Mouse (Mus musculus) gastrocnemius, adult 18-20 months (tissue): ENCODE data around the gene Pced1b. TPM values are rescaled to one million over a fixed set of nuclear protein-coding genes. Genes with fewer than 3 reads are reported as not detected.
"Not testable (repeated sequence)": the region's sequence is repeated elsewhere in the genome, so short reads cannot be mapped to it uniquely, and the experiment has no call there.

ENCODE experiments used
- DNase-seq: peaks from one replicate; pipeline ENCODE4 v3.0.0; 2021; ENCODE audit warnings: low spot score
- long read RNA-seq, 2 experiments: library from polyadenylated mRNA; stranded (forward); transcript quantifications; one replicate each; pipeline ENCODE4 v2.0.0; 2021
- total RNA-seq, 2 experiments: library from RNA; stranded (reverse); gene quantifications; 2 replicates each; pipeline ENCODE4 v1.2.3; 2021

Pced1b gene
- total RNA-seq: 1 to 10 TPM in 1 of 2 experiments, under 1 TPM in 1; 0.88 to 1.2 TPM
- long read RNA-seq, experiment 1: 0 reads
- long read RNA-seq, experiment 2: 0 reads

DNA sequence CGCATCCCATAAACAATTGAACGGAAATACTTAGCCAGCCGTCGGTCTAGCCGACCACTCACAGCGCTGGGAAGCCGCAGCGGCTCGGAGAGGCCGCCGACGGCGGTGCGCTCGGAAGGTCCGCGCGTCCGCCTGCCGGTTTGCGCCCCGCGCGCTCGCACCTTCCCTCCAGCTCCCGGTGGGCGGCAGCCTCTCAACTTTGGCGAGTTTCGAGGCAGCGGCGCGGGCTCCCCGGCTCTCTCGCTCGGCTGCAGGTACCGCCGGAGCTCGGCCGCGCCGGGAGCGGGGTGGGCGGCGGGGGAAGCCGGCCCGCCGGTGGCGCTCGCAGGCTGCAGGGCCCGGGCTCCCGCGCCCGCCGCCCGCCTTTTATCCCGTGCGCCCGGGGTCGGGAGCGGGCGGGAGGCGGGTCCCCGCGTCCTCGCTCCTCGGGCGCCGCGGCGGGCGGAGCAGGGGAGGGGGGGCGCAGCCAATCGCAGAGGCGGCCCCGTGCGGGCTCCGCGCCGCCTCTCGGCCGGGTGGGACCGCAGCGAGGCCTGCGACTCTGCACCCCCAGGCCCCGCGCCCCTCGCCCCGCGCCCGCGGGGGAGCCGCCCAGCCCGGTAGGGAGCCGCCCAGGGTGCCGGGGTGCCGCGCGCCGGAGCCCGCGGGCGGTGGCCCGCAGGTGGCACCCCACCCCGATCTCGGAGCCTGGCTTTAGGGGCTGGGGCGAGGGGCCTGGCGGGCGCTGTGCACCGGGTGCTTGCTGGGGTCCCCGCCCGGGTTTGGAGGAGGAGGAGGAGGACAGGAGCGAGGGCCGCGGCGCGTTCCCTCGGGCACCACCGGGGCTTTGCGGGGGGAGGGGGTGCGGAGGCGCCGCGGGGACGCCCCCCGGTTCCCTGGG, at the start of gene Pced1b, which contains the start of gene Amigo2:
Pced1b (plus strand) TSS at position 197 of the 880 bp plus-strand sequence.
Amigo2 (minus strand) TSS at position 377 of the 880 bp plus-strand sequence.
- DNase-seq: peak; percentile 28

DNA sequence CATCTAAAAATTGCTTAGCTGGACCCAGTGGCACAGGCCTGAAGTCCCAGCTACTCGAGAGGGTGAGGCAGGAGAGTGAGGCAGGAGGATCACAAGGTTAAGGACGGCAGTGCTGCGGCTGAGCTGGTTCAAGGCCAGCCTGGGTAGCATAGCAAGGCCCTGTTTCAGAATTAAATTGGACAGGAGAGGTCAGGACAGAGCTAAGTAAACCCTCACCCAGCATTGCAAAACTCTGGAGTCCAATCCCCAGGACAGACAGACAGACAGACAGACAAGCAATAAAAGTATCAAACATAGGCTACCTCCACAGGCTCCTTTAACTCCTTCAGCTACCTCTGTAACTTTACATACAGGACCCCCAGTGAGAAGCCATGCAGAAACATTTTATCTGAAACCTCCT, 42.0 kb upstream of the Pced1b start:
- no peak for DNase-seq

DNA sequence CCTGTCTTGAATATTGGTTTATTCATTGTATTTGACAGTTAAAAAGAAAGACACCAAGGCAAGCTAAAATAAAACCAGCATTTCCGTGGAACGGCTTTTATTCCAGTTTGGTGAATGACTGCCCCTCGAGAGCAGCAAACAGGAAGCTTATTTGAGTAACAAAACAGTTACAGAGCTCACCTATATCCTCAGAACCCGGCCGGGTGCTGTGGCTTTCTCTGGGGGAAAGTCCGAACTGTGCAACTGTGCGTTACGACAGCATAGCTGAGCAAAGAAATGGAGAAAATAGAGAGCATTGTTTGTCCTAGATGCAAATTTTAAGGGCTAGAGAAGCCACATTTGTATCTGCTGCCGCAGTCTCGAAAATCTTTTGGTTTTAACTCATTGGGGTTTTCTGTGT, 41.1 kb upstream of the Pced1b start:
- no peak for DNase-seq

DNA sequence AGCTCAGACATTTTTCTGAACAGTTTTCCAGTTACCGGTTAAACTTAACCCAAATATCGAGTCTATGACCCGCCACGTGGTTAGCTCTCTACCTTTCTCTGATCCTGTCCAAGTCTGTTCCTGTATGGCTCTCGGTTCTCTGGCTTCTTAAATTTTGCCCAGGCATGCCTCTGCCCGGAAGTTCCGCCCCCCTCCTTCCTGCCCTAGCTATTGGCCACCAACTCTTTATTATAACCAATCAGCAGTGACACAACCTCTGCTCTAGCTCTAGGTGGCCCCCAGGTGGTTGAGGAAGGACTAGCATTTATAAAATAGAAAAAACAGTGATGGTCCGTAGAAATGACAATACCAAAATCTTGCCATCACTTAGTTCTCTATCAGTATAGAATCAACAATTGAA, 40.4 kb upstream of the Pced1b start:
- DNase-seq: no peak

DNA sequence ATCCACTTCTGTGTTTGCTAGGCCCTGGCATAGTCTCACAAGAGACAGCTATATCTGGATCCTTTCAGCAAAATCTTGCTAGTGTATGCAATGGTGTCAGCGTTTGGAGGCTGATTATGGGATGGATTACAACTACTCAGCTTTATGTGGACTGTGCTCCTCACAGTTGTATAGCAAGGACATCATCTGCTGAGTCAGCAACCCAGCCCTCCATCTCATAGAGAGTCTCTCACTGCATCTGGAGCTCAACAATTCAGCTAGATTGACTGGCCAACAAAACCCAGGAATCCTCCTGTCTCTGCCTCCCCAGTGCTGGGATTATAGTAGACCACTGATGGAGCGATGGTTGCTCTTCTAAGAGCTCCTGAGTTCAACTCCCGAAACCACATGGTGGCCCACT, 37.2 kb upstream of the Pced1b start:
- not testable (repeated sequence) for DNase-seq

DNA sequence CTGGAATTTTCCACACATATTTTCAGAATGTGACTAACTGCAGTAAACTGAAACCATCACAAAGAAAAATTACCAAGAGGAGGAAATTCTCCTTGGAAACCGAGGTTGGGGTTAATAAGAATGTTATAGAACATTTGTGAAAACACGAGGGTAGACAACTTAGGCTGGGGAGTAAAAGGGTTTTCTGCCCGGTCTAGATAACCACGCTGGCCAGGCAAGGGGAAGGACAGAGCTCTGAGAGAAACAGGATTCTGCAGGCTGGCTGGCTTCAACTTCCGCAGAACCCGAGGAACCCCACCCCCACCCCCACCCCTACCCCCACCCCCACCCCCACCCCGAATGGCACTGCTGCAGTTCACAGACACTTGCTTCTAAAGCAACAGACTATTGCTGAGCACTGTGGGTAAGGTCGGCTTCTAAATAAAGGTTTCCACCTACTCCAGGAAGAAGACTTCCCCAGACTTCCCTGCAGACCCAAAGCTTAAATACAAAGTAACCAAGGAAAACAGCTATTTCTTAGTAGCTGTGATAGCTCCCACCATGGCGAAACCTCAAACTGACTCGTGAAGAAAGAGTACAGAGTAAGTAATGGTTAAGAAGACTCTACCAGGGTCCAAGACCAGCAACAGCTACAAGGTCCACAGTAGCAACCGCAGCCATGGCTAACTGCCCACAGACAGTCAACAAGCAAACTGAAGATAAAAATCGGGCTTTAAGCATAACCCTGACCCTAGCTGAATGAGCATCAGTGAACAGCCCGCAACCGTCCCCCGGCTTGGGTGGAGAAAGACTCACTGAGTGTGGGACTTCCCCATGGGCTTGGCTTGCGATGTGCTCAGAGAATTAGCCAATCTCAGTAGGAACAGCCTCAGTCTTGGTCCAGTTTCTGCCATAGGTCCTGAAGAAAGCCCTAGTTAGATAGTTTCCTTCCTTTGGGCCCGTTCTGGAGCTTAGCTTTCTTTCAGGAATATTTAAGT, 34.1 kb upstream of the Pced1b start:
- DNase-seq: no peak

DNA sequence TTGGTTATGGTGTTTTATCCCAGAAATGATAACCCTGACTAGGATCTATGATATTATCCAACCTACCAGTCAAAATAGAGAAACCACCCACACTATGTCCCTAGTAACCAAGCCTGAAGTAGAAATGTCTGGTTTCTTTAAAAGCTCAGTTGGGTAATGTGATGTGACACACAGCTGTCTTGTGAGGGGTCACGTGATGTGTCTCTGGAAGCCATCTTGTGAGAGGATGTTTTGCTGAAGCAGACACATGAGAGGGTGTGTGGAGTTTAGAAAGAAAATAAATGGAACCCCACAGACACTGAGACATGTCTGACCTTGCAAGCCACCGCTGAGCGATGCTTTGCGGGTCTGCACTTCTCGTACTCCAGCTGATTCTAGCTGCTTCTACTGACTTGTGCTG, 30.1 kb upstream of the Pced1b start:
- DNase-seq: no peak

DNA sequence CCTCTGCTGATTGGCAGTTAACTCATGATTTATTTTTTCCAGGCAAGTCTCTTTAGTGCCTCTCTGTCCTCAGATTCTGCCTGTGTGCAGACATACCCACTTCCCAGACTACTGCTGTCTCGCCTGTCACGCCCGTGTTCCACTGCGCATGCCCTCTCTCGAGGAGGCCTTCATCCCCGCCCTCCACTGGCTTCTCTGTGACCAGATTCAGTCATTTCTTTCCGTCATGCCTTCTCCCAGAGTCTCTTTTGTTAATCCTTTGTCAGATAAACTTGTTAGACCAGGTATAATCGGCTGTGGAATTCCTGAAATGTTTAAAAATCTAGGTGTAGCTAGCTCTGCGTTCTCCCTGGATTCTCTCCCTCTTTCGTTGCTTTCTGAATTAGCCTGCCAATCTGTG, 23.5 kb upstream of the Pced1b start:
- DNase-seq: no peak

DNA sequence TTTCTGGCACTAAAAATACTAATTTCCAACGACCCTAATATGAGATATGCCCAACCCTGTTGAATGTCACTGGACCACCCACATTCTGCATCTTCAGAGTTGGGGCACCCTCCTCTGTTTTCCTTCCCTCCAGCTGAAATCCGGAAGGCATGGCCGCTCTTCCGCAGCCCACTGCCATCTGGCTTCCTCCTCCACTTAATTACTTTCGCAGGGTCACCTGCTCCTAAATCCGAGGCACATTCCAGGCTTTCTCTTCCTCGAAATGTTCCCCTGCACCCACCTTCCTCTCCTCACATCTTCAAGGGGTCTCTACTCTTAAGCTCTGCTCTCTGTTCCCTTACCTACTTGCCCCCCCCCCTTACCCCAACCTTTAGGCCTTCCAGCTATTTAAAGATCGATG, 22.9 kb upstream of the Pced1b start:
- DNase-seq: no peak

DNA sequence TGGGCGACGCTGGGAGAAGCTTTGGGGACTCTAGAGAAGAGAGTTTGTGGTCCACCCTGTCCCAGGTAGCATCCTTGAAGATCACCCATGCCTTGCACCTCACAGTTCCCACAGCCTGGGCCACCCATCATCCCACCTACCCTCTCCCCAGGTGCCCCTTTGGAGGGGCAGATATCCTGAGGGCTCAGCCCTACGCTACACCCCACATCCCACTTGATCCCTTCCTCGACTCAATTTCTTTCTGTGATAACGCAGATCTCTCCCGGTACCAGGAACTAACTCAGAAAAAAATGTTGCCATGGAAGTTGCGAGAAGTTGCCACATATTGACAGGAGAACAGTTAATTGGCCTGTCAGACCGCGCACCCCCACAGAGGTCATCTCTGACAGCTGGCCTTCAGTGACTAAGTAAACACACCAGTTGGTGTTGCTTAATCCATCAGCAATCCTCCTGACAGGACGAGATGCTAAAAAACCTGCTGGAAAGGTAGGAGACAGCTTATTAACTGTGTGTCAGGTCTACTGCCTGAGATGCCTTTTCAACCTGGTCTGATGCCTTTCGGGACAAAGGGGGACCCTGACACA, 17.3 kb upstream of the Pced1b start:
- DNase-seq: no peak

DNA sequence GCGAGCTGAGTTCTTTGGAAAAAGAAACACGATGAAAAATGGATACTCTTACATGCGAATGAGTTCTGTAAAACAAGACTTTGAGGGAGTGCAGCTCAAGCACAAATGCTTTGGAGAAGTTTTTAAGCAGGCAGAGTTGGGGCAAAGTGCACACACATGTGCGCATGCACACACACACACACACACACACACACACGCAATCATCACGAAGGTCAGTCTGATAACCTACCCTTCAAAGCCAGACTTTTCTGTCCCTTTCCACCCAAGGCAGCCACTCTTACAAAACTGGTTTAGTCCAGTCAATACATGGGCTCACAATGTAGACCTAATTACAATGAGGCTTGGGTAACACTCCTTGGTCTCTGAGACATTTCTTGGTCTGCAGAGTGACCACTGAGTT, 12.8 kb upstream of the Pced1b start:
- no peak for DNase-seq

DNA sequence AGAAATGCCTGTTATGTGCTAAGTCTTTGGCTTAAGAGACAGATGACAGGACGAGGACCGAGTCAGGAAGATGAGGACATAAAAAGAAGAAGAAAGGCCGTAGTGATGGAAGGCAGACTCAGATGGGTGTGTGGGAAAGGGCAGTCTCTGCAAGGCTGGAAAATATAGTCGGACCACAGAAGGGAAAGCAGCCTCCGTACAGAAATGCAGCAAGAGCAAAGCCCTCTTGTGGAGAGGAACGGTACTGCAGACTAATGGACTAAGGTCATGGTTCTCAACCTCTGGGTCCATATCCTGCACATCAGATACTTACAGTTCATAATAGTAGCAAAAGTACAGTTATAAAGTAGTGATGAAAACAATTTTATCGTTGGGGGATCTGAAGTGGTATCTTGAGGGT, 11.7 kb upstream of the Pced1b start:
- peak; percentile 69 for DNase-seq

DNA sequence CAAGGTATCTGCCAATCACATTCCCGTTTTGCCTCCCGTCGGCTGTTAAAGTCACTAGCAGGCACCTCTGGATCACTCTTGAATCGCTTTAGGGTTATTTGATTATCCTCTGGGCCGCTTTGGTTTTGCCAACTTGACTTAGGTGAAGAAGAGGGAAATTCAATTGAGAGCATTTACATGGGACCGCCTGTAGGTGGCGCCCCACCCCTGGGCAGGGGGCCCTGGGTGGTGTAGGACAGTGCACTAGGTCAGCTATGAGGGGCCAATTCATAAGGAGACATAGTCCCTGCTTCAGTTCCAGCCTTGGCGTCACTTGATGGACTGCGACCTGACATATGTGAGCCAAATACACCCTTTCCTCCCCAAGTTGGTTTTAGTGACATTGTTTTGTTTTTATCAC, 10.0 kb upstream of the Pced1b start:
- peak; percentile 38 for DNase-seq

DNA sequence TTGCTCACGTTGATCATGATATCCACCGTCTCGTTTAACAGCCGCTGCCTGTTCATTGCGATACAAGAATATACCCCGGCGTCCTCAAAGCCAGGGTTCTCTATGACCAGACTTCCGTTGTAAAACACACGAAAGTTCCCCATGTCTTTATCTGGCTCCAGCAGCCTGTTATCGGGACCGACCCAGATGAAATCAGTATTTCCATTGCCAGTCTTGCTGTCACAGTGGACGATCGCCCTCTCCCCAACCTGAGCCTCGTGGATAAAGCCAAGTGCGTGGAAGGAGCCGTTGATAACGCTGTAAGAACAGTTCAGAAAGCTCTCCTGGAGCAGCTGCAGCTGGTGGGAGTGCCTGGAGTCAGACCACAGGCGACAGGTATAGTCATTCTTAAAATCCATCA, 1.5 kb upstream of the Pced1b start:
- DNase-seq: no peak

DNA sequence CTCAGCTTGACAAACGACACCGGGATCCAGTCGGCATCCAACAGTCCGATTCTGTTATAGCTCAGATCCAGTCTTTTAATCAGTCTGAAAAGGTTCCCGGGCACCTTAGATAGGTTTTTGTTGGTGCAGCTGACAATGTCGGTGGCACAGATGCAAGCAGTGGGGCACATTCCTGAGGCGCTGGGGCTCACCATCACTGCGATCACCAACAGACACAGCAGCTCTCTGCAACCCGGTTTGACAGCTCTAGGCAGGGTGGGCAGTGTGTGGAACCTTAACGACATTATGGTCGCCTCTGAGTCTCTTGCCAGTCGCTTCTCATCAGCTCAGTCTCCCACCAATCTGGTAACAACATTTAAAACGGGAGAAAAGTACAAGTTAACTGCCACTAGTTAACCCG, 651 bp upstream of the Pced1b start:
- DNase-seq: no peak

DNA sequence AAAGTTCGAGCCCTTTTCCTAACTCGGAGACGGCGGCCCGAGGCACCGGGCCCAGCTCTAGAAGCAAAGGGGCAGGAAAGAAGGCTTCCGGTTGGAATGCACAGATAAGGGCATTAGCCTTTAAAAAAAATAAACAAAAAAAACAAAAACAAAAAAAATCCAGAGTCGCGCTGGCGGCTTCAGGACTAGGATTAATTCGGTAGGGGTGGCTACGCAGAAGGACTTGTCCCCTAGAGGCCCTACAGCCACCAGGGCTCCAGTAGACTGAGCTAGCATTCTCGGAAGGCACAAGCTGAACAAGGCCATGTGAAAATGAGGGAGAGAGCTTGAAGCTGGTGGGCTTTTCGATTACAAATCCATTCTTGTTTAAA, 869 bp downstream of the Pced1b start:
- DNase-seq: peak; percentile 14

DNA sequence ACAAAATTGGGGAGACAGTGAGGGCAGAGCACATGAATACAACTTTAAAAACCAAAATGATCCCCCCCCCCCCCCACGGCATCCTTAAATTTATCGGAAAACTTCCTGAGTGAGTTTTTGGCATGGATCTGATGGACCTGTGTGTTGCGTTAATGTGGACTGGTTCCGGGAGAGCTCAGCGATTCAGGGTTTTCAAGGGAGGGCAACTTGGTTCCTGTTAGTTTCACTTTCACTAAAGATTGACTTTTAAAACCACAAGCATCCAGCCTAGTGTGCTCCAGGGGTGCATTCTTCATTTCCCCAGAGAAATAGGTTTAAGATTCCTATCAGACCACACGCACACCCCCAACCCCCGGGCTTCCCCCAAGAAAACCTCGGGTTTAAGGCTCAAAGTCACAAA, 1.4 kb downstream of the Pced1b start:
- no peak for DNase-seq

DNA sequence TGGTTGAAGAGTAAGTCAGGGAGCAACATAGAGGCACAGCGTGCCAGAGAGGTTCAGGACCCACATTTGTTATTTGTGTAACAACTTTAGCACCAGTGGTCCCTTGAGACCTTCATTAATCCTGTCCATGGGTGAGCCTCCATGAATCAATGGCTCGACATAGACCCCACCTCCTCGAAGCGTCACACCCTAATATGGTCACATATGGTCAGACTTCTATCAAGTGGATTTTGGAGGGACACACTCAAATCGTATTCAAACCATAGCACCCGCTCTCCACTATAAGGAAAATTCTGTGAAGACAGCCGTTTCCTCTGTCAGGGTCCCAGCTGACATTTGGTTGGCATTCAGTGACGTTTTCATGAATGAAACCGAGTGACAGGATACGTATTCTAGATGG, 2.4 kb downstream of the Pced1b start:
- DNase-seq: no peak

DNA sequence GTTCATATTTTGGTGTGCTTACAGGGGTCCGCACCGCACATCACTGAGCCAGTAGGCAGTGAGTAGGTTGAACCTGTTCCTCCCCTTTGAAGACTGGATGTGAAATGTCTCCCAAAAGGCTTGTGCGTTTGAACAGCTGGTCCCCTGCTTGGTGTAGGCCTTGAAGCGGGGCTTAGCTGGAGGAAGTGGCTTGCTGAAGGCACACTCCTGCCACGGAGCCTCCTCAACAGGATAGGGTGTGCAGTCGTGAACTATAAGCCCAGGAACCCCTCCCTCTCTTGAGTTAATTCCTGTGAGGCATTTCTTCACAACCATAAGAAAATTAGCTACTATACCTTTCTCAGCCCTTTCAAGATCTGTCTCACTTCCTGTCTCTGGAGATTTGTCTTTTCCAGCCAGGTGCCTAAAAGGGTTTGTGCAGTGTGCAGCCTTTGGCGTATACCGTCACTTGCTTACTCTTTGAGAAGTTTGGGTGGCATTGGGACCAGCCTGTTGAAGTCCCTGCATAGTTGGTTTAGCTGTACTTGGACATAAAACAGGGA, 5.7 kb downstream of the Pced1b start:
- no peak for DNase-seq

DNA sequence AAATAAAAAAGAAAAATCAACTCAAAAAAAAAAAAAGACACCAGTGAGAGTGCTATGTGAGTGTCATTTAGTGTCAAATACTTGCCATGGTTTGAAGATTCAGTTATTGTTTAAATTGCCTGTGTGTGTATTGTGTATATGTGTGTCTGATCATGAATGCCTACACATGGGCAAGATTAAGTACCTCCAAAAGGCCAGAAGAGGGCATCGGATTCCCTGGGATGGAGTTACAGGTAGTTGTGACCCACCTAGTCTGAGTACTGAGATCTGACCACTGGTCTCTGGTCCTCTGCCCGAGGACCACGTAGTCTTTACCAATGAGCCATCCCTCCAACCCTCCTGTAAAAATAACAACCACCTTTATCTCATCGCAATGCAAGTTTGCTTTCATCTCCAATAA, 7.5 kb downstream of the Pced1b start:
- DNase-seq: no peak

DNA sequence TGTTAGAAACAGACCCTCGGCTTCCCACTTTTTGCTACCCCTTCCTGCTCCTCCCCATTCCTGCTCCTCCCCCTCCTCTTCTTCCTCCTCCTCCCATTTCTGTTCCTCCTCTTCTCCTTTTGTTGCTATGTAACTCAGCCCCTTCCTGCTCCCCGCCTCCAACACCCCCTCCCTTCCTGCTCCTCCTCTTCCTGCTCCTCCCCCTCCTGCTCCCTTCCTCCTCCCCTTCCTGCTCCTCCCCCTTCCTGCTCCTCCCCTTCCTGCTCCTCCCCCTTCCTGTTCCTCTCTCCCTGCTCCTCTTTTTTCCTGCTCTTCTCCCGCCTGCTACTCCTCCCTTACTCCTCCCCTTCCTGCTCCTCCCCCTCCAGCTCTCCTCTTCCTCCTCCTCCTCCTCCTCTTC, 8.9 kb downstream of the Pced1b start:
- no peak for DNase-seq

DNA sequence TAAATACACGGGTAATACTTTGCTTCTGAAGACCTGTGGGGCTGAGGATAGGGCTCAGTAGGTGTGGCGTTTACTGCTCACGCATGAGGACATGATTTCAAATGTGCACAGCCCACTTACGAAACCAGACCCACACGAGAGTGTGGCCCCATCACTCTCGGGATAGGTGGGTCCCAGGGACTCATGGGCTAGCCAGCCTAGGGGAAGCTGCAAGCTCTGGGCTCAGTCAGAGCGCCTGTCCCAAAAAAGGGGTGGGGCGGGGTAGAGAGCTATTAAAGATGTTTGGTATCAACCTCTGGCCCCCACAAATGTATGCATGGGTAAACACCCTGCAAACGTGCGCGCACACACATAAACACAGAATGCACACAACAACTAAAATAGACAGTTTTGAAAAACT, 9.5 kb downstream of the Pced1b start:
- DNase-seq: no peak
